Mouse (Mus musculus): ENCODE measurements around the gene Irak1bp1. TPM values are rescaled to one million over a fixed set of nuclear protein-coding genes. Genes with fewer than 3 reads are reported as not detected.

Irak1bp1 gene
- total RNA-seq, 1 experiment from 2014 or later, result not detected

- no peak for ATAC-seq (replicated peaks; ENCODE audit: insufficient number of reproducible peaks, low FRiP score, low TSS enrichment, poor library complexity, severe bottlenecking)
These were observed 32.6 kb downstream of the Irak1bp1 start for GRCm38 (mm10) chr9:82861775-82862430.

DNA sequence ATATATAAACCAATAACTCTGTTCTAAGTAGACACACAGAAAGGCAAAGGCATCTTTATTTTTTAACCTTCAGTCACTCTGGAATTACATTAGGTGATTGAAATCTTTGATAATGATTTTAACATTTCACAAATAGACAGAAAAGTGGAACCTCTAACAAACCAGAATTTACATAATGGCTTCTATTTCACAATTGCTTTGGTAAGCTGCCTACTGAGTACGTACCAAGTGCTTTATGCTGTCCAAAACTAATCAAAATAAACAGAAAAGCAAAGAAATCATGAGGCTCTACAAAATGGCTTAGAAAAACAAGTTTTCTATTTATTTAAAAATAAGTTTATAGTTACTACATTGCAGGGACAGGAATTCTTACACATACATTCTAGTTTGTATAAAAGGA is 36.8 kb downstream of the Irak1bp1 start:
- no peak for ATAC-seq (replicated peaks; ENCODE audit: insufficient number of reproducible peaks, low FRiP score, low TSS enrichment, poor library complexity, severe bottlenecking)

GRCm38 (mm10) chr9:82867698-82868097 is 38.4 kb downstream of the Irak1bp1 start:
- no peak for ATAC-seq (replicated peaks; ENCODE audit: insufficient number of reproducible peaks, low FRiP score, low TSS enrichment, poor library complexity, severe bottlenecking)

DNA sequence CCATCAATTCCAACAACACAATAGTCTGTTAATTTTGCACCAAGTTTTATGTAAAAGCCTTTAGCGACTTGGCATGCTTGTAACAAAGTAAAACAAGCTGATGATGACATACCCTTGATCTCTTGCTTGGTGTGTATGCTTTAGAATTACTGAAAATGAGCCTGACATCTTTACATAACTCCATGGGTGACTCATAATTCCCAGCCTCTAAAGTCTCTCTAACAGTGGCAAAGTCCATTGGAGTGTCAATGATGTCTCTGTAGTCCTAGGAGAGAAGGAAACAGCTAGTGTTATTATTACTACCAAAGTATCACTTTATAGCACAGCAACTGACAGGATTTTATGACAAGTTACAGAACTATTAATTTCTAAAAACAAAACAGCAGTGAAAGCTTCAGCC is 47.7 kb downstream of the Irak1bp1 start:
- no peak for ATAC-seq (replicated peaks; ENCODE audit: insufficient number of reproducible peaks, low FRiP score, low TSS enrichment, poor library complexity, severe bottlenecking)

DNA sequence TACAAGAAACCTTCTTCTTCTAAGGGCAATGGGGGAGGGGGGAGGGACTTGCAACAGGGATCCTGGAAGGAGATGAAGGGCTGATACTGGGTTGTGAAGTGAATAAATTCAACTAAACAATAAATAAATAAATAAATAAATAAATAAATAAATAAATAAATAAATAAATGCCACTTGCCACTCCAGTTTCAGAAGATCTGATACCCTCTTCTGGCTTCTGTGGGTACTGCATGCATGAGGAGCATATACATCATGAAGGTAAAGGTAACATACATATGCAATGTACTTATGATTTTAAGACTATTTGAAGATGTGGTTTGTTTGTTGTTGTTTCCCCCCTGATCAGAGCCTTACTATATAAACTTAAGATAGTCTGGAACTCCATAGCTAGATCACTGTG is 54.8 kb downstream of the Irak1bp1 start:
- no peak for ATAC-seq (replicated peaks; ENCODE audit: insufficient number of reproducible peaks, low FRiP score, low TSS enrichment, poor library complexity, severe bottlenecking)

DNA sequence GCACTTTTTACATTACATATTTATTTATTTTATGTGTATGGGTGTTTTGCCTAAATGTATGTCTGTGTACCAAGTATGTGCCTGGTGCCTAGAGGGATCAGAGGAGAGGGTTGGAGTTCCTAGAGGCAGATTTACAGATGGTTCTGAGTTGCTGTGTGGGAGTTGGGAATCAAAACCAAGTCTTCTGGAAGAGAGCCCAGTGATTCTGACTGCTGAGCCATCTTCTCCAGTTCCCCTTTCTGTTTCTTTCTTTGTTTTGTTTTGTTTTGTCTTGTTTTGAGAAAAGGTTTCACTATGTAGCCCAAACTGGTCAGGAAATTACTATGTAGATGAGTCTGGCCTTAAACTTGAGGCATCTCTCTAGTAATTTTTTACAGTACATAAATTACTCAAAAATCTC is 59.3 kb downstream of the Irak1bp1 start:
- no peak for ATAC-seq (replicated peaks; ENCODE audit: insufficient number of reproducible peaks, low FRiP score, low TSS enrichment, poor library complexity, severe bottlenecking)

Other genes starting within 250 kb of the Irak1bp1 start
- gene Phip, start 146.0 kb downstream of the Irak1bp1 start, total RNA-seq (2017), result 136 to 240 TPM (median 160 TPM) in 3 replicates

Measured in monocyte, adult 5-6 weeks (primary cell).